Mouse (Mus musculus): ENCODE data around the gene Tppp.

GRCm38 (mm10) chr13:74058081-74058480 is 48.9 kb downstream of the Tppp start:
- no peak for TF ChIP-seq CTCF (IDR thresholded peaks at IDR 0.05)
- TF ChIP-seq EP300 (IDR thresholded peaks at IDR 0.05): no peak
